Mouse (Mus musculus) T-cell, adult 2 months (primary cell): Measurements from ENCODE around the gene Rnf133.

ENCODE experiments used
- DNase-seq: peaks from one replicate; pipeline ENCODE4 v3.0.0; 2022; ENCODE audit warnings: low spot score

The Rnf133 gene

GRCm38 (mm10) chr6:23650205-23650604 is at the start of gene Rnf133:
Gene Rnf133 (minus strand): TSS chr6:23650305.
- no peak for DNase-seq

DNA sequence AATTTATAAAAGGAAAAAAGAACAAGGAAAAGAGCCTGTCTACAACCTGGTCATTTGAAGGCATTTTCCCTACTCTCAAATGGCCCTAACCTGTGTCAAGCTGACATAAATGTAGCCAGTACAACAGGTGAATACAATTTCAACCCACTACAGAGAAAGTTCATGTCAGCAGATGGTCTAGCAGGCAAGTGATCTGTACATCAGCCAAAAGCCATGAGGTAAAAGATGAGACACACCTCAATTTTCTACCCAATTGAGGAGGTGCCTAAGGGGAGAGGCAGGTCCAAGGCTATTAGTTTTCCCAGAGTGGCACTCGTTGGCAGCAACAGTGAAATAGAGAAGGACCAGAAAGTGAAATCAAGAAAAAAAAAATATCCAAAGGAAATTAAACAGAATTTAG is 28.1 kb upstream of the Rnf133 start:
- no peak for DNase-seq

- no peak for DNase-seq
Observed at GRCm38 (mm10) chr6:23655036-23655435, 4.9 kb upstream of the Rnf133 start, which contains the start of gene Rnf148. Gene Rnf148 (minus strand): TSS chr6:23655136.

- DNase-seq, result no peak
Observed at GRCm38 (mm10) chr6:23648732-23649131, 1.4 kb downstream of the Rnf133 start.

DNA sequence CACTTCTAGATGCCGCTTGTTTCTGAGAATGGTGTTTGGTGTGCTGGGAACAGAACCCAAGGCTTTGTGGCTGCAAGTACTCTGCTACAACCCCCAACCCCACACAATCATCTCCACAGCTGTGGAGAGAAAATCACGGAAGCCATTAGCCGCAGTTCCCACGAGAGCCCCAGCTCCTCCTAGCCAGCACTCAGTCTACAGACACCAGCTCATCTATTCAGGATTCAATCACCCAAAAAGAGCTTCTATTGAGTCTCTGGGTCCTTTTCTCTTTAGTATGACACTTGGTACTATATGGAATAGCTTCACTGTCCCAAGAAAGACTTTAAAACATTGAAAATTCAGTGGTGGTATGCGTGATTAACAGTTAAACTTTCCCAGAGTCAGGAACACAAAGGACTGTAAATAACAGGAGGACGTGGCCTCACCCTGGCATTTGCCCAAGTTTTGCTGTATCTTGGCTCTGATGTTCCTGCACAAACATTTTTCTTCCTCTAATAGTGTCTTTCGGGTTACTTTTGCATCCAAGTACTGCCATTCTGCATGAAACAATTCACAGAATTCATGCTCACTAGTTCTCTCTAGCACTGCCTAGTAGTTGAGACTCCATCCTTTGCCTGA is 2.4 kb downstream of the Rnf133 start:
- DNase-seq, result no peak

DNA sequence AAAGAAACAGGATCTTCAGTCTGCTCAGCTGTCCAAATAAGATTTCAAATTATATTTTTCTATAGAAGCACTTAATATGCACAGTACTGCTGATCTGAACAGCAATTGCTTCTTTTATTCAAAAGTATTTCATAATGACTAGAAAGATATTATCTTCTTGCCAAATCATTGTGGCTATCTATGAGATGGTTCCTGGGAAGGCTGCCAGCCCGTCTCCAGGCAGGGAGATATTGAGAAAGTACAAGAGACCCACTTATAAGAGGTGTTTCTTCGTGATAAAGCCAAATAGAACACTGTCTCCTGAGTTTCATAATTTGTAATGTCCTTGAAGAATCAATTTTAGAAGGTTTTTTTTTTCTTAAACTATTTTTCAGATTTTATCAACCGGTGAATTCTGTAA is 13.0 kb downstream of the Rnf133 start:
- no peak for DNase-seq

DNA sequence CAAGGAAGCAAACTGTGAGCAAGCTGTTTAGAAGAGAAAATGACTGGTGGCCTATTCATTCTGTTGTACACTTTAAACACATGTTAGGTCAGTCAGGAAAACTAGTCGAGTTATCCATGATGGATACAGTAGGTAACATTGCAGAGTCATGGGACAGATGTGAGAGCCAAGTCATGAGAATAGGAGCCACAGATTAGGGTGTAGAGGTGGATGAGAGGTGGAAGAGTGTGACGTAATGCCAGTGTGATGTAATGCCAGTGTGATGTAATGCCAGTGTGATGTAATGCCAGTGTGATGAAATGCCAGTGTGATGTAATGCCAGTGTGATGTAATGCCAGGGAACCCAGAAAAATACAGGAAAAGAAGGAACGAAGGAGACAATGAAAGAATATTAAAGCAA is 14.9 kb downstream of the Rnf133 start:
- DNase-seq, result no peak

DNA sequence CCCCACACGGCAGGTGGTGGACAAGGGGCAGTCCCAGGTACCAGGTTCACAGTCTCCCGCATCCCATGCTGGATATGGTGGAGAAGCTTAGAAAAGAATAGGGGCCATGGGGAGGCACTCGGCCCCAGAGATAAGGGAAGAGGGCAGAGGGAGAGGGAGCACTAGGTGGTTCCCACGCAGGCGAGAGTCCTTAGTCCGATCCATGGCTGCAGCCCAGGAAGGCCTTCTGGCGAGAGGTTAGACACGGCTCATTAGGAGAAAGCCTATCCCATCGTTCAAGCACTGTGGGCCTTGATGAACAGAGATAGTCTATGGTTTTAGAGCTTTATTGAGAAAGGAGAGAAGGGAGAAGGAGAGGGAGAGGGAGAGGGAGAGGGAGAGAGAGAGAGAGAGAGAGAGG is 16.1 kb downstream of the Rnf133 start:
- DNase-seq, result no peak

DNA sequence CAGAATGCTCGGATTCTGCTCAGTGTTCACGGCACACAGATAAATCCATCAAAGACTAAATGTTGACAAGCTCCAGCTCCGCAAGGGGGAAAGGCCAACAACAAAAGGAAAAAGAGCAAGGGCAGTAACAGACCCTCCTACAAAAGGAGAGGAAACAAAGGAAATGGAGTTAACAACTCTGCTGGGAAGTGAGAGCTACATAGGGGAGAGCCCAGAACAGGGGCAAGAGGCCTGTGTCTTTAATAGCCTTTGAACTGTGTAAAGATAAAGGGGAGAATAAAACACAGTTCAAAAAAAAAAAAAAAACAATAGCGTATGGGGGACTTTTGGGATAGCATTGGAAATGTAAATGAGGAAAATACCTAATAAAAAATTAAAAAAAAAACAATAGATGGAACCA is 19.6 kb downstream of the Rnf133 start:
- no peak for DNase-seq
